Mouse (Mus musculus) forebrain, embryonic 12.5 days (tissue): ENCODE measurements at regions not wholly inside any gene's neighbourhood (a gene's known extent, or its start where the extent isn't known, plus 50 kb on each side); places are given as distances from the start of the nearest gene placed in this dataset.
A peak's percentile ranks its signal among the peaks of the same experiment; 100 is the strongest.

Experiments
- ATAC-seq: fragments of 200-750 bp; cut with Nextera tagmentation; 2 replicates; pipeline ENCODE4 v1.8.0; 2017; ENCODE audit warnings: moderate TSS enrichment; ENCODE audit not compliant: low FRiP score
- H3K27ac ChIP-seq: fragments of 300-500 bp; sonication (generic); 2 replicates; pipeline ENCODE4 v1.5.1; 2016; ENCODE audit warnings: mild to moderate bottlenecking
- H3K27me3 ChIP-seq: fragments of 300-500 bp; sonication (generic); 2 replicates; pipeline ENCODE4 v1.6.1; 2016; ENCODE audit warnings: mild to moderate bottlenecking
- H3K36me3 ChIP-seq: fragments of 300-500 bp; sonication (generic); replicated peaks from 2 replicates; pipeline ENCODE4 v1.6.1; 2016; ENCODE audit warnings: mild to moderate bottlenecking
- H3K4me1 ChIP-seq: fragments of 300-500 bp; sonication (generic); 2 replicates; pipeline ENCODE4 v1.6.1; 2016
- H3K4me2 ChIP-seq: fragments of 300-500 bp; sonication (generic); 2 replicates; pipeline ENCODE4 v1.6.1; 2016; ENCODE audit warnings: mild to moderate bottlenecking, moderate library complexity
- H3K4me3 ChIP-seq: fragments of 300-500 bp; sonication (generic); replicated peaks from 2 replicates; pipeline ENCODE4 v1.5.1; 2016; ENCODE audit warnings: mild to moderate bottlenecking
- H3K9ac ChIP-seq: fragments of 300-500 bp; sonication (generic); 2 replicates; pipeline ENCODE4 v1.6.1; 2016; ENCODE audit warnings: mild to moderate bottlenecking
- H3K9me3 ChIP-seq: fragments of 300-500 bp; sonication (generic); 2 replicates; pipeline ENCODE4 v1.6.1; 2016
- WGBS: fragments of 180-500 bp; shearing (Covaris S2); methylation state at CpG from one replicate; pipeline ENCODE4 v1.1.7; 2016; 5-methylcytosine and 5-hydroxymethylcytosine counted together

GRCm38 (mm10) chr14:123066344-123066743 lies 82.5 kb upstream of the Tmtc4 start:
- ATAC-seq: no peak
- Histone ChIP-seq H3K36me3 (no peaks in the 10 kb centered on the region), H3K9me3 (no peaks in the 10 kb centered on the region), H3K9ac (no peak overlapping the region), H3K4me1 (peaks cover 20% of the 10 kb centered on the region), H3K4me2 (no peak overlapping the region), H3K27me3 (peaks cover 4% of the 10 kb centered on the region; the same call in 1 of the 2 replicates), H3K27ac (0 out of 2 replicates have a peak overlapping the region, but pooled peaks have one; percentile 70), H3K4me3 (no peak overlapping the region)
- 77% methylated on average over 4 of the region's 4 CpGs for WGBS

- H3K4me2 ChIP-seq: peak overlapping the region; percentile 26
- peak; percentile 88 for ATAC-seq
Measured at GRCm38 (mm10) chr14:123065566-123065965, 81.7 kb upstream of the Tmtc4 start.

GRCm38 (mm10) chr14:123065136-123065535 lies 81.3 kb upstream of the Tmtc4 start:
- peak overlapping the region; percentile 26 for H3K4me2 ChIP-seq
- peak; percentile 97 for ATAC-seq

More at GRCm38 (mm10) chr14:123065566-123065965, 81.7 kb upstream of the Tmtc4 start:
- Histone ChIP-seq H3K4me1 (peaks cover 20% of the 10 kb centered on the region), H3K9ac (no peak overlapping the region), H3K4me3 (no peak overlapping the region), H3K9me3 (no peaks in the 10 kb centered on the region), H3K27me3 (peaks cover 4% of the 10 kb centered on the region; the same call in 1 of the 2 replicates), H3K36me3 (no peaks in the 10 kb centered on the region), H3K27ac (peak overlapping the region; percentile 70)
- whole genome bisulfite sequencing: 13% methylated on average over 8 of the region's 8 CpGs

GRCm38 (mm10) chr14:123062908-123063307 lies 79.1 kb upstream of the Tmtc4 start:
- Histone ChIP-seq H3K9ac (no peak overlapping the region), H3K36me3 (no peaks in the 10 kb centered on the region), H3K27me3 (peaks cover 4% of the 10 kb centered on the region; the same call in 1 of the 2 replicates), H3K4me1 (peaks cover 20% of the 10 kb centered on the region), H3K4me3 (no peak overlapping the region), H3K4me2 (no peak overlapping the region), H3K9me3 (no peaks in the 10 kb centered on the region), H3K27ac (no peak overlapping the region)
- WGBS: 69% methylated on average over 1 of the region's 1 CpGs
- no peak for ATAC-seq

More at GRCm38 (mm10) chr14:123065136-123065535, 81.3 kb upstream of the Tmtc4 start:
- no peak overlapping the region for H3K4me3 ChIP-seq
- H3K27me3 ChIP-seq: peaks cover 4% of the 10 kb centered on the region; the same call in 1 of the 2 replicates
- WGBS: 7% methylated on average over 6 of the region's 6 CpGs
- H3K9me3 ChIP-seq: no peaks in the 10 kb centered on the region
- H3K9ac ChIP-seq: no peak overlapping the region
- H3K36me3 ChIP-seq: no peaks in the 10 kb centered on the region
- H3K27ac ChIP-seq: peak overlapping the region; percentile 70
- H3K4me1 ChIP-seq: peaks cover 20% of the 10 kb centered on the region

GRCm38 (mm10) chr14:123056976-123057375 lies 73.1 kb upstream of the Tmtc4 start:
- Histone ChIP-seq H3K4me2 (no peak overlapping the region), H3K4me1 (no peaks in the 10 kb centered on the region), H3K4me3 (no peak overlapping the region), H3K36me3 (no peaks in the 10 kb centered on the region), H3K27me3 (peaks cover 6% of the 10 kb centered on the region; the same call in 1 of the 2 replicates), H3K9ac (no peak overlapping the region), H3K9me3 (no peaks in the 10 kb centered on the region), H3K27ac (no peak overlapping the region)
- WGBS: 84% methylated on average over 4 of the region's 4 CpGs
- ATAC-seq: no peak

- Histone ChIP-seq H3K4me2 (no peak overlapping the region), H3K36me3 (no peaks in the 10 kb centered on the region), H3K27me3 (no peaks in the 10 kb centered on the region), H3K4me1 (no peaks in the 10 kb centered on the region), H3K9ac (no peak overlapping the region), H3K4me3 (no peak overlapping the region), H3K27ac (no peak overlapping the region), H3K9me3 (no peaks in the 10 kb centered on the region)
- ATAC-seq: no peak
Measured at GRCm38 (mm10) chr14:123048451-123048850, 64.6 kb upstream of the Tmtc4 start.

GRCm38 (mm10) chr14:123040046-123040445 lies 56.2 kb upstream of the Tmtc4 start:
- H3K36me3 ChIP-seq: no peaks in the 10 kb centered on the region
- H3K27ac ChIP-seq: no peak overlapping the region
- H3K4me3 ChIP-seq: no peak overlapping the region
- no peak for ATAC-seq
- H3K4me1 ChIP-seq: no peaks in the 10 kb centered on the region
- no peaks in the 10 kb centered on the region for H3K27me3 ChIP-seq
- no peaks in the 10 kb centered on the region for H3K9me3 ChIP-seq
- H3K4me2 ChIP-seq: no peak overlapping the region
- H3K9ac ChIP-seq: no peak overlapping the region

- no peak overlapping the region for H3K4me2 ChIP-seq
- H3K27ac ChIP-seq: no peak overlapping the region
- 78% methylated on average over 2 of the region's 2 CpGs for WGBS
- H3K27me3 ChIP-seq: no peaks in the 10 kb centered on the region
- no peak overlapping the region for H3K9ac ChIP-seq
- no peak for ATAC-seq
- H3K9me3 ChIP-seq: no peaks in the 10 kb centered on the region
- no peak overlapping the region for H3K4me3 ChIP-seq
- no peaks in the 10 kb centered on the region for H3K4me1 ChIP-seq
- no peaks in the 10 kb centered on the region for H3K36me3 ChIP-seq
Measured at GRCm38 (mm10) chr14:123037444-123037843, 53.6 kb upstream of the Tmtc4 start.
